Mouse (Mus musculus) kidney, embryonic 15.5 days (tissue): Measurements from ENCODE around the gene Gm12845. TPM values are rescaled to one million over a fixed set of nuclear protein-coding genes. Genes with fewer than 3 reads are reported as not detected.
"Not testable (repeated sequence)": the region's sequence is repeated elsewhere in the genome, so short reads cannot be mapped to it uniquely, and the experiment has no call there.

Source experiments
- ATAC-seq: fragments of 200-750 bp; cut with Nextera tagmentation; replicated peaks from 2 replicates; pipeline ENCODE4 v1.8.0; 2017; ENCODE audit warnings: moderate TSS enrichment; ENCODE audit not compliant: low FRiP score
- H3K27ac ChIP-seq: fragments of 300-500 bp; sonication (generic); 2 replicates; pipeline ENCODE4 v1.5.1; 2015; ENCODE audit warnings: mild to moderate bottlenecking, inconsistent platforms
- H3K27me3 ChIP-seq: fragments of 300-500 bp; sonication (generic); 2 replicates; pipeline ENCODE4 v1.6.1; 2015; ENCODE audit warnings: inconsistent platforms
- H3K36me3 ChIP-seq: fragments of 300-500 bp; sonication (generic); 2 replicates; pipeline ENCODE4 v1.6.1; 2015; ENCODE audit warnings: inconsistent platforms
- H3K4me1 ChIP-seq: fragments of 300-500 bp; sonication (generic); 2 replicates; pipeline ENCODE4 v1.6.1; 2015; ENCODE audit warnings: inconsistent platforms
- H3K4me2 ChIP-seq: fragments of 300-500 bp; sonication (generic); 2 replicates; pipeline ENCODE4 v1.6.1; 2015; ENCODE audit warnings: moderate library complexity, mild to moderate bottlenecking, inconsistent platforms
- H3K4me3 ChIP-seq: fragments of 300-500 bp; sonication (generic); replicated peaks from 2 replicates; pipeline ENCODE4 v1.5.1; 2015; ENCODE audit warnings: mild to moderate bottlenecking, inconsistent platforms
- H3K9ac ChIP-seq: fragments of 300-500 bp; sonication (generic); 2 replicates; pipeline ENCODE4 v1.6.1; 2015; ENCODE audit warnings: mild to moderate bottlenecking, inconsistent platforms
- H3K9me3 ChIP-seq: fragments of 300-500 bp; sonication (generic); replicated peaks from 2 replicates; pipeline ENCODE4 v1.6.1; 2016; ENCODE audit warnings: inconsistent platforms
- WGBS: fragments of 180-500 bp; shearing (Covaris S2); methylation state at CpG from one replicate; pipeline ENCODE4 v1.1.7; 2015; ENCODE audit warnings: mixed read lengths; 5-methylcytosine and 5-hydroxymethylcytosine counted together
- polyA plus RNA-seq: library from polyadenylated mRNA; unstranded; fragments of >200 nt; fragmentation: Nextera tagmentation; extraction: Ambion mirVana; gene quantifications from 2 replicates; pipeline ENCODE4 v1.2.1, GENCODE M21; 2015

Gm12845 gene
- polyA plus RNA-seq, 1 experiment from 2014 or later, result not detected

- 73% methylated on average over 3 of the region's 3 CpGs for WGBS
- Histone ChIP-seq H3K9ac (no peak overlapping the region), H3K27me3 (0 out of 2 replicates have a peak, but pooled peaks cover 3% of the 10 kb centered on the region), H3K4me1 (no peaks in the 10 kb centered on the region), H3K9me3 (no peaks in the 10 kb centered on the region), H3K4me3 (no peak overlapping the region), H3K4me2 (no peak overlapping the region), H3K27ac (no peak overlapping the region), H3K36me3 (no peaks in the 10 kb centered on the region)
- ATAC-seq, result no peak
Measured at GRCm38 (mm10) chr4:117731926-117732325, 7.7 kb downstream of the Gm12845 start.

- WGBS, result 44% methylated on average over 8 of the region's 8 CpGs
- Histone ChIP-seq H3K4me1 (no peaks in the 10 kb centered on the region), H3K9me3 (no peaks in the 10 kb centered on the region), H3K27ac (no peak overlapping the region), H3K27me3 (no peaks in the 10 kb centered on the region), H3K4me2 (no peak overlapping the region), H3K4me3 (no peak overlapping the region), H3K9ac (no peak overlapping the region), H3K36me3 (no peaks in the 10 kb centered on the region)
- ATAC-seq, result no peak
Measured at GRCm38 (mm10) chr4:117737559-117737958, 13.3 kb downstream of the Gm12845 start.

GRCm38 (mm10) chr4:117752469-117752868 lies 28.3 kb downstream of the Gm12845 start:
- ATAC-seq, H3K27ac ChIP-seq, H3K27me3 ChIP-seq, H3K4me3 ChIP-seq, H3K9ac ChIP-seq, H3K36me3 ChIP-seq, H3K9me3 ChIP-seq, H3K4me2 ChIP-seq, H3K4me1 ChIP-seq: not testable (repeated sequence)
- 61% methylated on average over 5 of the region's 5 CpGs for WGBS

GRCm38 (mm10) chr4:117760151-117760550 lies 35.9 kb downstream of the Gm12845 start:
- H3K9me3 ChIP-seq, result no peaks in the 10 kb centered on the region
- H3K4me3 ChIP-seq, result no peak overlapping the region
- H3K4me1 ChIP-seq, result no peaks in the 10 kb centered on the region
- H3K9ac ChIP-seq, result no peak overlapping the region
- H3K36me3 ChIP-seq, result no peaks in the 10 kb centered on the region
- WGBS, result 93% methylated on average over 5 of the region's 5 CpGs
- H3K4me2 ChIP-seq, result no peak overlapping the region
- no peaks in the 10 kb centered on the region for H3K27me3 ChIP-seq
- no peak for ATAC-seq
- H3K27ac ChIP-seq, result no peak overlapping the region

GRCm38 (mm10) chr4:117765416-117765815 lies 41.2 kb downstream of the Gm12845 start, which contains the start of gene Klf17:
Klf17 (minus strand) TSS chr4:117765648.
- ATAC-seq, result no peak
- no peak within 1 kb of the TSS for H3K4me3 ChIP-seq
- WGBS, result 77% methylated on average over 12 of the region's 12 CpGs

GRCm38 (mm10) chr4:117770935-117771334 lies 46.7 kb downstream of the Gm12845 start:
- WGBS, result 21% methylated on average over 5 of the region's 5 CpGs
- ATAC-seq, result no peak
- Histone ChIP-seq H3K9me3 (no peaks in the 10 kb centered on the region), H3K4me2 (no peak overlapping the region), H3K27me3 (no peaks in the 10 kb centered on the region), H3K27ac (no peak overlapping the region), H3K4me3 (no peak overlapping the region), H3K36me3 (no peaks in the 10 kb centered on the region), H3K9ac (no peak overlapping the region), H3K4me1 (no peaks in the 10 kb centered on the region)

More at GRCm38 (mm10) chr4:117765416-117765815, 41.2 kb downstream of the Gm12845 start, which contains the start of gene Klf17:
- Histone ChIP-seq H3K27me3 (no peaks in the 10 kb centered on the region), H3K9me3 (no peaks in the 10 kb centered on the region), H3K4me1 (no peaks in the 10 kb centered on the region), H3K9ac (no peak within 1 kb of the TSS), H3K36me3 (no peaks in the 10 kb centered on the region), H3K4me2 (no peak within 1 kb of the TSS), H3K27ac (no peak within 1 kb of the TSS)

- Histone ChIP-seq H3K27ac (no peak overlapping the region), H3K4me2 (no peak overlapping the region), H3K4me1 (no peaks in the 10 kb centered on the region), H3K4me3 (no peak overlapping the region), H3K36me3 (no peaks in the 10 kb centered on the region), H3K27me3 (no peaks in the 10 kb centered on the region), H3K9ac (no peak overlapping the region), H3K9me3 (no peaks in the 10 kb centered on the region)
- 41% methylated on average over 9 of the region's 9 CpGs for WGBS
- no peak for ATAC-seq
Measured at GRCm38 (mm10) chr4:117772960-117773359, 48.7 kb downstream of the Gm12845 start.

Other genes with a start within 250 kb of the Gm12845 start
- 68.7 and 69.5 TPM in 2 replicates for gene Rnf220, start 227.4 kb upstream of the Gm12845 start, polyA plus RNA-seq
- 146 and 149 TPM in 2 replicates for gene Eri3, start 174.0 kb upstream of the Gm12845 start, polyA plus RNA-seq
- gene Dmap1, start 42.1 kb upstream of the Gm12845 start, polyA plus RNA-seq, result 55.4 and 64.1 TPM in 2 replicates
- not detected in 2 replicates for gene Klf17, start 41.2 kb downstream of the Gm12845 start, polyA plus RNA-seq
- 9.4 and 15.2 TPM in 2 replicates for gene Slc6a9, start 110.1 kb downstream of the Gm12845 start, polyA plus RNA-seq
- gene Ccdc24, start 148.1 kb downstream of the Gm12845 start, polyA plus RNA-seq, result 0.89 and 1.8 TPM in 2 replicates
- gene B4galt2, start 159.1 kb downstream of the Gm12845 start, polyA plus RNA-seq, result 17.7 and 19.8 TPM in 2 replicates
- 212 and 221 TPM in 2 replicates for gene Atp6v0b, start 162.9 kb downstream of the Gm12845 start, polyA plus RNA-seq
- gene Dph2, start 167.6 kb downstream of the Gm12845 start, polyA plus RNA-seq, result 21.2 and 22.2 TPM in 2 replicates
- gene Ipo13, start 190.6 kb downstream of the Gm12845 start, polyA plus RNA-seq, result 39.8 and 47.3 TPM in 2 replicates
- gene Artn, start 205.4 kb downstream of the Gm12845 start, polyA plus RNA-seq, result 2.7 and 5.0 TPM in 2 replicates